Mouse (Mus musculus): ENCODE measurements around the gene Mia. TPM values are rescaled to one million over a fixed set of nuclear protein-coding genes. Genes with fewer than 3 reads are reported as not detected.

The Mia gene
- polyA plus RNA-seq, 1 experiment from 2014 or later, result 38.8 TPM

- Histone ChIP-seq H3K4me3 (no peak overlapping the region), H3K4me2 (replicated peaks) (no peak overlapping the region), H3K27ac (no peak overlapping the region), H3K9ac (no peak overlapping the region), H3K36me3 (peaks cover 59% of the 10 kb centered on the region), H3K27me3 (no peaks in the 10 kb centered on the region), H3K9me3 (no peaks in the 10 kb centered on the region), H3K4me1 (peaks cover 44% of the 10 kb centered on the region)
- 94% methylated on average over 6 of the region's 6 CpGs for WGBS
- no peak for ATAC-seq (ENCODE audit: insufficient number of reproducible peaks, insufficient read depth, low FRiP score, low TSS enrichment)
Observed at GRCm38 (mm10) chr7:27159256-27159655, 21.7 kb downstream of the Mia start.

GRCm38 (mm10) chr7:27158171-27158570, 22.8 kb downstream of the Mia start:
- Histone ChIP-seq H3K27ac (no peak overlapping the region), H3K9ac (no peak overlapping the region), H3K4me1 (peaks cover 37% of the 10 kb centered on the region), H3K36me3 (peaks cover 49% of the 10 kb centered on the region), H3K4me3 (no peak overlapping the region), H3K9me3 (no peaks in the 10 kb centered on the region), H3K4me2 (replicated peaks) (no peak overlapping the region), H3K27me3 (no peaks in the 10 kb centered on the region)
- WGBS, result 95% methylated on average over 9 of the region's 9 CpGs
- no peak for ATAC-seq (ENCODE audit: insufficient number of reproducible peaks, insufficient read depth, low FRiP score, low TSS enrichment)

- WGBS, result 81% methylated on average over 13 of the region's 13 CpGs
- H3K9ac ChIP-seq, result no peak overlapping the region
- peaks cover 16% of the 10 kb centered on the region; the same call in 1 of the 2 replicates for H3K4me1 ChIP-seq
- no peak for ATAC-seq (ENCODE audit: insufficient number of reproducible peaks, insufficient read depth, low FRiP score, low TSS enrichment)
- no peak overlapping the region for H3K4me3 ChIP-seq
- H3K36me3 ChIP-seq, result peaks cover 29% of the 10 kb centered on the region
- no peaks in the 10 kb centered on the region for H3K9me3 ChIP-seq
- H3K4me2 ChIP-seq (replicated peaks), result no peak overlapping the region
- H3K27me3 ChIP-seq, result no peaks in the 10 kb centered on the region
- no peak overlapping the region for H3K27ac ChIP-seq
Observed at GRCm38 (mm10) chr7:27156005-27156404, 25.0 kb downstream of the Mia start.

- peaks cover 12% of the 10 kb centered on the region for H3K36me3 ChIP-seq
- 60% methylated on average over 10 of the region's 10 CpGs for WGBS
- no peak within 1 kb of the TSS for H3K9ac ChIP-seq
- H3K4me2 ChIP-seq (replicated peaks), result no peak within 1 kb of the TSS
- ATAC-seq (ENCODE audit: insufficient number of reproducible peaks, insufficient read depth, low FRiP score, low TSS enrichment), result peak; percentile 13; the same call in 1 of the 2 replicates
- peaks cover 5% of the 10 kb centered on the region; the same call in 1 of the 2 replicates for H3K4me1 ChIP-seq
- no peaks in the 10 kb centered on the region for H3K27me3 ChIP-seq
- H3K9me3 ChIP-seq, result no peaks in the 10 kb centered on the region
- H3K4me3 ChIP-seq, result no peak within 1 kb of the TSS
- H3K27ac ChIP-seq, result 0 out of 2 replicates have a peak within 1 kb of the TSS, but pooled peaks have one; percentile 60
Observed at GRCm38 (mm10) chr7:27153205-27153764, 27.7 kb downstream of the Mia start, which contains the start of gene Cyp2t4. Cyp2t4 (plus strand) TSS chr7:27153714.

GRCm38 (mm10) chr7:27136410-27136996, 44.5 kb downstream of the Mia start:
- WGBS, result 60% methylated on average over 8 of the region's 8 CpGs
- Histone ChIP-seq H3K4me1 (no peaks in the 10 kb centered on the region), H3K9ac (no peak overlapping the region), H3K27me3 (no peaks in the 10 kb centered on the region), H3K36me3 (no peaks in the 10 kb centered on the region), H3K4me2 (replicated peaks) (no peak overlapping the region), H3K4me3 (no peak overlapping the region), H3K9me3 (peaks cover 1% of the 10 kb centered on the region; the same call in 1 of the 2 replicates), H3K27ac (no peak overlapping the region)
- ATAC-seq (ENCODE audit: insufficient number of reproducible peaks, insufficient read depth, low FRiP score, low TSS enrichment), result no peak

- H3K4me3 ChIP-seq, result no peak overlapping the region
- no peaks in the 10 kb centered on the region for H3K36me3 ChIP-seq
Observed at GRCm38 (mm10) chr7:27133757-27134156, 47.2 kb downstream of the Mia start.

GRCm38 (mm10) chr7:27133156-27133555, 47.8 kb downstream of the Mia start:
- H3K9ac ChIP-seq, result no peak overlapping the region
- H3K4me1 ChIP-seq, result no peaks in the 10 kb centered on the region
- H3K36me3 ChIP-seq, result no peaks in the 10 kb centered on the region
- no peak for ATAC-seq (ENCODE audit: insufficient number of reproducible peaks, insufficient read depth, low FRiP score, low TSS enrichment)
- H3K4me2 ChIP-seq (replicated peaks), result no peak overlapping the region
- whole genome bisulfite sequencing, result 71% methylated on average over 12 of the region's 12 CpGs
- no peak overlapping the region for H3K27ac ChIP-seq
- no peaks in the 10 kb centered on the region for H3K27me3 ChIP-seq
- 0 out of 2 replicates have a peak, but pooled peaks cover 4% of the 10 kb centered on the region for H3K9me3 ChIP-seq
- no peak overlapping the region for H3K4me3 ChIP-seq

More at GRCm38 (mm10) chr7:27133757-27134156, 47.2 kb downstream of the Mia start:
- no peaks in the 10 kb centered on the region for H3K27me3 ChIP-seq
- no peak for ATAC-seq (ENCODE audit: insufficient number of reproducible peaks, insufficient read depth, low FRiP score, low TSS enrichment)
- 0 out of 2 replicates have a peak, but pooled peaks cover 4% of the 10 kb centered on the region for H3K9me3 ChIP-seq
- 80% methylated on average over 4 of the region's 4 CpGs for WGBS
- H3K4me2 ChIP-seq (replicated peaks), result no peak overlapping the region
- H3K9ac ChIP-seq, result no peak overlapping the region
- no peak overlapping the region for H3K27ac ChIP-seq
- H3K4me1 ChIP-seq, result no peaks in the 10 kb centered on the region

- Histone ChIP-seq H3K4me3 (no peak overlapping the region), H3K27ac (no peak overlapping the region), H3K36me3 (no peaks in the 10 kb centered on the region), H3K27me3 (no peaks in the 10 kb centered on the region), H3K9ac (no peak overlapping the region), H3K4me1 (no peaks in the 10 kb centered on the region), H3K4me2 (replicated peaks) (no peak overlapping the region), H3K9me3 (0 out of 2 replicates have a peak, but pooled peaks cover 4% of the 10 kb centered on the region)
- no peak for ATAC-seq (ENCODE audit: insufficient number of reproducible peaks, insufficient read depth, low FRiP score, low TSS enrichment)
- WGBS, result 15% methylated on average over 10 of the region's 10 CpGs
Observed at GRCm38 (mm10) chr7:27132588-27132987, 48.4 kb downstream of the Mia start.

- Histone ChIP-seq H3K36me3 (no peaks in the 10 kb centered on the region), H3K4me1 (no peaks in the 10 kb centered on the region), H3K4me3 (no peak overlapping the region), H3K9ac (no peak overlapping the region), H3K9me3 (0 out of 2 replicates have a peak, but pooled peaks cover 4% of the 10 kb centered on the region), H3K27me3 (no peaks in the 10 kb centered on the region), H3K4me2 (replicated peaks) (no peak overlapping the region), H3K27ac (no peak overlapping the region)
- no peak for ATAC-seq (ENCODE audit: insufficient number of reproducible peaks, insufficient read depth, low FRiP score, low TSS enrichment)
- 54% methylated on average over 2 of the region's 2 CpGs for WGBS
Observed at GRCm38 (mm10) chr7:27131387-27131786, 49.6 kb downstream of the Mia start.

GRCm38 (mm10) chr7:27130521-27131370, 50.2 kb downstream of the Mia start:
- Histone ChIP-seq H3K9ac (no peak overlapping the region), H3K27ac (no peak overlapping the region), H3K4me1 (no peaks in the 10 kb centered on the region), H3K36me3 (no peaks in the 10 kb centered on the region), H3K27me3 (no peaks in the 10 kb centered on the region), H3K9me3 (0 out of 2 replicates have a peak, but pooled peaks cover 4% of the 10 kb centered on the region), H3K4me3 (no peak overlapping the region), H3K4me2 (replicated peaks) (no peak overlapping the region)
- no peak for ATAC-seq (ENCODE audit: insufficient number of reproducible peaks, insufficient read depth, low FRiP score, low TSS enrichment)
- 88% methylated on average over 22 of the region's 22 CpGs for WGBS

- WGBS, result 84% methylated on average over 12 of the region's 12 CpGs
Observed at GRCm38 (mm10) chr7:27129811-27130210, 51.1 kb downstream of the Mia start.

More at GRCm38 (mm10) chr7:27129811-27130210, 51.1 kb downstream of the Mia start:
- Histone ChIP-seq H3K9ac (no peak overlapping the region), H3K4me3 (no peak overlapping the region), H3K36me3 (no peaks in the 10 kb centered on the region), H3K9me3 (0 out of 2 replicates have a peak, but pooled peaks cover 4% of the 10 kb centered on the region), H3K27ac (no peak overlapping the region), H3K27me3 (no peaks in the 10 kb centered on the region), H3K4me2 (replicated peaks) (no peak overlapping the region), H3K4me1 (no peaks in the 10 kb centered on the region)
- no peak for ATAC-seq (ENCODE audit: insufficient number of reproducible peaks, insufficient read depth, low FRiP score, low TSS enrichment)

All from embryonic facial prominence, embryonic 12.5 days (tissue).